Mouse (Mus musculus): ENCODE data around the gene Acsf3.

DNA sequence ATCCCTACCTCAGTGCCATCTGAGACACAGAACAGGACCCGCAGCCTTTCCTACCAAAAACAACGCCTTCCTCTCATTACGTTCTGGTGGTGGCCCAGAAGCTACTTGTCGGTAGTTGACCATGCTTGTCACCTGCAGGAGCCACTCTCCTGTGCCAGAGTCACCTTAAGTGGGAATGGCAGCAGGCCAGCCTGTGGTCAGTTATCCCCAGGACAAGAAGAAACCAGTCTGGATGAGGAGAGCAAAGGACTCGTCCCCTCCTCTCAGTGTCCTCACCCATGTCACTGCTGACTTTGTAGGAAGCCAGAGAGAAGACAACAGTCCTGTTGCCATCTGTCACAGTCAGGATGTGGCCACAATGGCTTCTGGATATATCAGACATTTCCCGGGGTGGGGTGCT is 41.7 kb downstream of the Acsf3 start:
- TF ChIP-seq CTCF (IDR thresholded peaks at IDR 0.05; ENCODE audit: low read depth), result no peak
- no peak for TF ChIP-seq EP300 (IDR thresholded peaks at IDR 0.05; ENCODE audit: low read depth)

Data from liver, postnatal 0 days (tissue).